Mouse (Mus musculus) heart, embryonic 14.5 days (tissue): ENCODE measurements at regions not wholly inside any gene's neighbourhood (a gene's known extent, or its start where the extent isn't known, plus 50 kb on each side); places are given as distances from the start of the nearest gene placed in this dataset.
A peak's percentile ranks its signal among the peaks of the same experiment; 100 is the strongest.

Experiments used
- ATAC-seq: fragments of 200-750 bp; cut with Nextera tagmentation; 2 replicates; pipeline ENCODE4 v1.8.0; 2017; ENCODE audit warnings: low read depth, moderate TSS enrichment; ENCODE audit not compliant: insufficient number of reproducible peaks, insufficient read depth, low FRiP score
- H3K27ac ChIP-seq, 2 experiments: fragments of 200-500 bp in 1 of 2; fragments of 300-500 bp in 1 of 2; sonication (generic) in 1 of 2; replicated peaks in 1 of 2; 2 replicates each; pipeline ENCODE4 v1.5.1; 2012 to 2014; ENCODE audit warnings: low read depth in 2 of 2, low read length in 2 of 2, control low read depth in 1 of 2, mild to moderate bottlenecking in 1 of 2, mixed read lengths in 1 of 2; ENCODE audit not compliant: control insufficient read depth in 1 of 2, insufficient read depth in 1 of 2
- H3K27me3 ChIP-seq: fragments of 300-500 bp; sonication (generic); 2 replicates; pipeline ENCODE4 v1.6.1; 2014; ENCODE audit warnings: mild to moderate bottlenecking, low read length, control low read depth; ENCODE audit not compliant: control insufficient read depth, insufficient read depth
- H3K36me3 ChIP-seq: fragments of 300-500 bp; sonication (generic); 2 replicates; pipeline ENCODE4 v1.6.1; 2014; ENCODE audit warnings: mild to moderate bottlenecking, control low read depth, low read length, mixed read lengths; ENCODE audit not compliant: control insufficient read depth, insufficient read depth
- H3K4me1 ChIP-seq, 2 experiments: fragments of 200-500 bp in 1 of 2; fragments of 300-500 bp in 1 of 2; sonication (generic) in 1 of 2; 2 replicates each; pipeline ENCODE4 v1.6.1; 2012 to 2014; ENCODE audit warnings: low read length in 2 of 2, control low read depth in 1 of 2, mixed read lengths in 1 of 2; ENCODE audit not compliant: control insufficient read depth in 2 of 2, insufficient read depth in 2 of 2
- H3K4me2 ChIP-seq: fragments of 300-500 bp; sonication (generic); 2 replicates; pipeline ENCODE4 v1.6.1; 2014; ENCODE audit warnings: mild to moderate bottlenecking, low read length
- H3K4me3 ChIP-seq, 2 experiments: fragments of 200-500 bp in 1 of 2; fragments of 300-500 bp in 1 of 2; sonication (generic) in 1 of 2; 2 replicates each; pipeline ENCODE4 v1.5.1; 2012 to 2014; ENCODE audit warnings: low read length in 2 of 2, mild to moderate bottlenecking in 2 of 2, control low read depth in 1 of 2, low read depth in 1 of 2, moderate library complexity in 1 of 2; ENCODE audit not compliant: control insufficient read depth in 1 of 2, insufficient read depth in 1 of 2
- H3K9ac ChIP-seq: fragments of 300-500 bp; sonication (generic); 2 replicates; pipeline ENCODE4 v1.6.1; 2014; ENCODE audit warnings: mild to moderate bottlenecking, low read length
- H3K9me3 ChIP-seq: fragments of 300-500 bp; sonication (generic); 2 replicates; pipeline ENCODE4 v1.6.1; 2016; ENCODE audit warnings: low read length, control low read depth; ENCODE audit not compliant: control insufficient read depth
- WGBS: fragments of 180-500 bp; shearing (Covaris S2); extraction: QIAGEN DNeasy Blood & Tissue Kit; methylation state at CpG from one replicate; pipeline ENCODE4 v1.1.7; 2014; 5-methylcytosine and 5-hydroxymethylcytosine counted together

DNA sequence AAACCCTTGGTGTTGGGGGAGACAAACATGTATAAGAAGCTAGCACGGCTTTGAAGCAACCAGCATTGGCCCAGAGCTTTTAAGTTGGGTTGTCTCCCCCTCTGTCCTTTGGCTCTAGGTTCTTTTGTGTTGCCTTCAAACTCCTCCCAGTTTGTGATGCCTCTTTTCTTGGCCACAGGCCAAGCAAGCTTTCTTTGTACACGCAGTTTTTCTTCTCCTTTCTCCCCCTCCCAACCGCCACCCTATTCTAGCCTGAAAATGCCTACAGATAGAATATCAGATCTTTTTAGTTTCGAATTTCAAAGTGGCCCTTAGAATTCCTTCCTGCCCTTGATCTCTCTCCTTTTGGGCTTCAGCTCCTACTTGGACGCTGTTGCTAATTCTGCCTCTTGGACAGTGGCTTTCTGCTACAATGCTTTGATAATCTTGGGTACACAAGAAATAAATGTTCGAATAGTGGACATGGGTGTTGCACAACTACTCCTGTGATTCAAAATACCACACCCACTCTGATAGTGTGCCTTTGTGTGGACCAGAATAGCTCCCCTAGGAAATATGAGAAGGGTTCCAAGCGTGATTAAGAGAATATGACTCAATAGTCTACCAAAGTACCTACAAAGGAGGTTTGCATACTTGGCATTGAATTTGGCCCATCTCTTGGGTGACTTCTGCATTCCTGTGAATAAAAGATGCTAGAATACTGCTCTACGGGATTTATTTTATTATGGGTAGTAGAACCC, 369.3 kb upstream of the Vrk2 start:
- peak overlapping the region; percentile 24 to 39 for H3K27ac ChIP-seq
- peaks cover 7 to 12% of the 10 kb centered on the region in 2 experiments for H3K4me1 ChIP-seq
- no peak for ATAC-seq
- H3K27me3 ChIP-seq, result no peaks in the 10 kb centered on the region
- WGBS, result 24% methylated on average over 8 of the region's 8 CpGs
- H3K36me3 ChIP-seq, result no peaks in the 10 kb centered on the region
- H3K4me2 ChIP-seq, result peak overlapping the region; percentile 41
- H3K9me3 ChIP-seq, result no peaks in the 10 kb centered on the region
- no peak overlapping the region for H3K9ac ChIP-seq
- H3K4me3 ChIP-seq, result no peak overlapping the region

DNA sequence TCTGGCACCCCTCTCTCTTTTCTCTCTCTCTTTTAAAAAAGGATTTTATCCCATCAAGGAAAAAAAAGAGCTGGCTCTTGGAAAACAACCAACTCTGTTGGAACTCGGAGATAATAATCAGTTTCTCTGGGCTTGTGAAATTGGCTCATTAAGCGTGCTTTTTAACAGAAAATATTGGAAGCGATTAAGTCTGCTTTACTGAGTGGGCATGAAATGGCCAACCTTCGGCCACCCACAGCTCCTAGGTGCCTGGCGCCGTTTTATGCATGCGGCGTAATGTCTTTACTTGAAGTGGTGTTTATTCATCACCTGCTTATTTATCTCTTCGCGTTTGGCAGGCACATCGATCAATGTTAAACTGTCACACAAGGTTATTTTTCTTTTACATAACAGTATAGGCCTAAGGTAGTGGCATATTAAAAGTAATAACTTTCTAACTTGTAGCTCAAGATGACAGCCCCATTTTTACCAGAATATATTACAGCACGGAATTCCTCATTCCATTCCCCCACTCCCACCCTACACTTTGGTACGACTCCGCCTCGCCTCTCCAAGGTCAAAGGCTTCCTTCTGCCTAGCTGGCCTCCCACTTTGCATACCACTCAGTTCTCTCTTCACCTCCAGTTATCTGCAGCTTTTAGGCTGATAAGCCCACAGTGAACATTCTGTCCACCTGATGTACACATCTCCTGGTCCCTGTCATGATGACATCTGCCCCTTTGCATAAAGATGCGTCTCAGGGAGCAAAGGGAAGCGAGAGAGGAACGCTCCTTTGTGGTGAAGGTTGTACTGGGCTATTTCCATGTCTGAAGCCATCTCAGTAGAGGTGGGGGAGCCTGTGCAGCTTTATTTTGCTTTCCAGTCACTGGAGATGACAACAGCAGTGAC, 368.5 kb upstream of the Vrk2 start:
- H3K4me2 ChIP-seq, result peak overlapping the region; percentile 41
- ATAC-seq, result no peak

DNA sequence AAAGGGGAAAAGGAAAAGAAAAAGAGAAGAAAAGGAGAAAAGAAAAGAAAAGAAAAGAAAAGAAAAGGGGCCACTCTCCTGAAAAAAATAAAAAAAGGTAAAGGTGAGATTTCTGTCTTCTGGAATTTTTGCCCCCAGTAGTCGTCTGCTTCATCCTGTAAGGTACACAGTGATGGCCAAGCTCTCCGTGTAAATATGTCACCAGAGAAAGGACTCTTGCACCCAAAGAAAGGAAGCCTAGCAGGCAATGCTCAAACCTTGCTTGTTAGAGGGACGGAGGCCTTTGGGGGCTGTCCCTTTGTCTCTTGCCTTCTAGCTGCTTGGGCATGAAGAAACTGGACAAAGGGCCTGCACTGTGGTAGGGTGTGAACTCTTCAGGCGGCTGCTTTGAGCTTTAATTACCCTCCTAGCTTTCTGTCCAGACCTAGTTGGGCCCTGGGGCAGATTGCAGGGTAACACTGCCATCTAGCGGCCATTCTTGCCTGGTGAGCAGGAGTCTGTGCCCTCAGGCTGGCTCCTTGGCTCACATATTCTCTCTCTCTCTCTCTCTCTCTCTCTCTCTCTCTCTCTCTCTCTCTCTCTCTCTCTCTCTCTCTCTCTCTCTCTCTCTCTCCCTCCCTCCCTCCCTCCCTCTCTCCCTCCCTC, 367.7 kb upstream of the Vrk2 start:
- H3K4me2 ChIP-seq, result peak overlapping the region; percentile 46
- no peak overlapping the region for H3K27ac ChIP-seq
- H3K27me3 ChIP-seq, result no peaks in the 10 kb centered on the region
- H3K4me3 ChIP-seq, result no peak overlapping the region
- WGBS, result 19% methylated on average over 5 of the region's 5 CpGs
- H3K9me3 ChIP-seq, result no peaks in the 10 kb centered on the region
- no peak overlapping the region; the same call in 1 of the 2 replicates for H3K9ac ChIP-seq
- peak; percentile 85; the same call in 1 of the 2 replicates for ATAC-seq
- H3K4me1 ChIP-seq, result peaks cover 7 to 12% of the 10 kb centered on the region in 2 experiments
- H3K36me3 ChIP-seq, result no peaks in the 10 kb centered on the region

More for the DNA sequence above, 368.5 kb upstream of the Vrk2 start:
- Histone ChIP-seq H3K4me1 (peaks cover 7 to 12% of the 10 kb centered on the region in 2 experiments), H3K27ac (peak overlapping the region; percentile 24 to 39), H3K4me3 (no peak overlapping the region), H3K36me3 (no peaks in the 10 kb centered on the region), H3K9ac (no peak overlapping the region), H3K27me3 (no peaks in the 10 kb centered on the region), H3K9me3 (no peaks in the 10 kb centered on the region)
- 32% methylated on average over 18 of the region's 18 CpGs for WGBS

DNA sequence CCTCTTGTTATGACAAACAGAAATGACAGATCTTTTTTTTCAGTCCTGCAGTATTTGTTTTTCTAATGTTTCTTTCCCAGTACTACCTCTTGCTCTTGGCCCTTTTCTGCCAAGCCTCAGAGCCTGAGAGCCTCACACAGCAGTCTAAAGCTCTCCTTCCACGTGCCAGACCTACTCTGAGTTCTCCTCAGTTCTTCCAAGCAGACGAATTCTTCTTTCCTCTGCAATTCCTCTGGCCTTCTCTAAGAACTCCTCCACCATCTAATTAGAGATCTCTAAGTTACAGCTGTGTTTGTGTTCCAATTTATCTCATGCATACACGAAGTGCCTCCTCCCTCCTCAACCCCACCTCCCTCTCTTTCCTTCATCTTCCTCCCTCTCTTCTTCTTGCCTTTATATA, 362.4 kb upstream of the Vrk2 start:
- no peaks in the 10 kb centered on the region for H3K36me3 ChIP-seq
- H3K4me1 ChIP-seq, result no peaks in the 10 kb centered on the region
- H3K4me2 ChIP-seq, result no peak overlapping the region
- no peak overlapping the region for H3K4me3 ChIP-seq
- no peaks in the 10 kb centered on the region for H3K9me3 ChIP-seq
- 58% methylated on average over 3 of the region's 3 CpGs for WGBS
- H3K27ac ChIP-seq, result no peak overlapping the region
- ATAC-seq, result no peak
- no peak overlapping the region for H3K9ac ChIP-seq
- no peaks in the 10 kb centered on the region for H3K27me3 ChIP-seq

DNA sequence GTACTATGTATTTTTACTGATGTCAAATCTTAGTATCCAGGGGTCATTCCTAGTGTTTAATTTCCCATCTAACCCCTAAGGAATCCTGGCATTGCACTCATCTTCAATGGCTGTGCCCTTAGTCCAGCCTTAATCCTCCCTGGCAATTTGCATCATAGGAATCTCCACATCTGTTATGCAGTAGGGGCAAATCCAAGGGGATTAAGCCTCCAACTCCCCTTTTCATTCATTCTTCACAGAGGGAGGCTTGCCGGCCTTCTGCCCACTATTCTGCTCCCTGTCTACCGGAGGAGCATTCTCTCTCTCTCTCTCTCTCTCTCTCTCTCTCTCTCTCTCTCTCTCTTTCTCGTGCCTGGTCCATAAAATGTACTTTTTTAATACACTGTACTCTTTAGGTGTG, 338.0 kb upstream of the Vrk2 start:
- no peak for ATAC-seq
- Histone ChIP-seq H3K4me1 (no peaks in the 10 kb centered on the region), H3K27me3 (no peaks in the 10 kb centered on the region), H3K9ac (no peak overlapping the region), H3K9me3 (no peaks in the 10 kb centered on the region), H3K36me3 (no peaks in the 10 kb centered on the region), H3K4me2 (no peak overlapping the region), H3K4me3 (no peak overlapping the region), H3K27ac (no peak overlapping the region)
- 43% methylated on average over 3 of the region's 3 CpGs for WGBS

DNA sequence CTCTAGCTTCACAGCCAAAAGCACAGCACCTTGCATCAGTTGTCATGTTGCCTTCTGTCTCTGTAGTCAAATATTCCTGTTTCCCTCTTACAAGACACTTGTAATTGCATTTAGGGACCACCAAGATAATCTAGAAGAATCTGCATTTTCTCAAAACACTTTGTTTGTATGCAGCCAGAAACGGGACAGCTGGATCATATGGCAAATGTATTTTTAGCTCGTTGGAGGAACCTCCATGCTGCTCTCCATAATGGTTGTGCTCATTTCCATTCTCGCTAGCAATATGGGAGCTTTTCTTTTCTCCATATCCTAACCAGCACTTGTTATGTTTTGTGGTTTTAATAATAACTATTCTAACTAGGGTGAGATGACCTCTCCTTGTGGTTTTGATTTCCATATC, 313.3 kb upstream of the Vrk2 start:
- H3K27me3 ChIP-seq, result no peaks in the 10 kb centered on the region
- 72% methylated on average over 3 of the region's 3 CpGs for WGBS
- H3K4me2 ChIP-seq, result no peak overlapping the region
- no peaks in the 10 kb centered on the region for H3K4me1 ChIP-seq
- no peak overlapping the region for H3K4me3 ChIP-seq
- no peaks in the 10 kb centered on the region for H3K9me3 ChIP-seq
- H3K36me3 ChIP-seq, result no peaks in the 10 kb centered on the region
- ATAC-seq, result no peak
- H3K9ac ChIP-seq, result no peak overlapping the region
- H3K27ac ChIP-seq, result no peak overlapping the region

DNA sequence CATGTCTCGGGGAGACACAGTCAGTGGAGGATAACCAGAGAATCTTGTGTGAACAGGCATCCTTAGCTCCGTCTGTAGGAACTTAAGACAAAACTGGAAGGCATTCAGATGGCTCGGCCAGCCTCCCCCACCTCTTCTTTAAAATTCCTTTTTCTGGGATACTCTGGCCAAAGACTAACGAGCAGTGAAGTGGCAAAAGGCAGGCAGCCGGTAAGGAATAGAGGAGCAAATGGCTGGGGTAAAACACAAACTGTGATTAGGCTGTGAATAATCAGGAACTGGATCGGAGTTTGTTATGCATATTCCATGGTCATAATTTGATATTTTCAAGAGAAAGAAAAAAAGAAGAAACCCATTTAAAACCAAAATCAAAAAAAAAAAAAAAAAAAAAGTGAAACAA, 287.8 kb upstream of the Vrk2 start:
- Histone ChIP-seq H3K27me3 (no peaks in the 10 kb centered on the region), H3K9ac (no peak overlapping the region), H3K4me1 (no peaks in the 10 kb centered on the region), H3K27ac (no peak overlapping the region), H3K36me3 (no peaks in the 10 kb centered on the region), H3K4me2 (no peak overlapping the region), H3K4me3 (no peak overlapping the region), H3K9me3 (no peaks in the 10 kb centered on the region)
- no peak for ATAC-seq
- WGBS, result 42% methylated on average over 6 of the region's 6 CpGs
